Mouse (Mus musculus) heart, postnatal 10 days (tissue): ENCODE results near the gene Ahsa1. TPM values are rescaled to one million over a fixed set of nuclear protein-coding genes. Genes with fewer than 3 reads are reported as not detected.
"Not testable (repeated sequence)": the region's sequence is repeated elsewhere in the genome, so short reads cannot be mapped to it uniquely, and the experiment has no call there.

ENCODE experiments used
- DNase-seq, 2 experiments: peaks; one replicate each; pipeline ENCODE4 v3.0.0; 2021
- intact Hi-C: fragments of 180-260 bp; cut with DNase I; formaldehyde crosslinking; loops from one replicate; pipeline ENCODE4 v1.15.1; 2025
- total RNA-seq, 2 experiments: library from RNA; stranded (reverse); gene quantifications; 2 replicates each; pipeline ENCODE4 v1.2.3; 2021

Ahsa1 gene
- total RNA-seq, result 100 to 1,000 TPM; 103 to 108 TPM

DNA sequence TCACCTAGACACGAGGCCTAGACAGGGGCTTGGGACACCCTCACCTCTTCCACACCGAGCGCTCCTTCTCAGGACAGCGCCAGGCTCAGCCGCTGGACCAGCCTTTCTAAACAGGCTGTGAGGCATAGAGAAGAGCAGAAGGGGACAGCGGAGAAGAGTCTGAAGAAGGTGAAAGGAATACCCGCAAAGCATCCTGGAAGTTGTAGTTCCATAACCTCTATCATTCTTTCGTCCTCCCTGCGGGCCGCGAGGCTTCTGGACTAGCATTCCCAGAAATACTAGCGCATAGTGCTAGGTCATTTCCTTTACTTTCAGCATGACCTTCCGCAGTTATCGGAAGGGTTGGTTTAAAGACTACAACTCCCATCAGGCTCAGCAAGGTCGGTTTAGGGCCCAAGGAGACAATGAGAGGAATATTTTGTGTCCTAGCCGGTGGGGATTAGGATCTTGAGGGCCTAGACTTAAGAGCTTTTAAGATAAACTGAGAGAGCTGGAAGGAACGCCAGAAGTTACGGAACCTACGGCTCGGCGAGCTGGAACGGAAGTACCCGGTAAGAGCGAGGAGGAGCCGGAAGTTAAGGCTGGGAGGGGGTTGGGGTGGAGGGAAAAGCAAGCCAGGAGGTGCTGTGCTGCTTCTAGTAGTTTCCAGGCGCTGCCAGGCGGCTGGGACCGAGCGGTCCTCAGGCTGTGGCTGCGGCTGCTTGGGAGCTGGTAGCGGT lies at the start of gene Ahsa1, which contains the start of gene Vipas39:
Gene Ahsa1, plus strand, starts transcription at position 372 of the 719 bp plus-strand sequence.
Gene Vipas39, minus strand, starts transcription at position 149 of the 719 bp plus-strand sequence.
- intact Hi-C loops, result loop anchor here (1.0 to 5.0 kb wide), 2 partner anchors 68 to 151 kb away; no protein-coding TSS in a partner anchor
- DNase-seq, result peak; percentile 93 to 95

DNA sequence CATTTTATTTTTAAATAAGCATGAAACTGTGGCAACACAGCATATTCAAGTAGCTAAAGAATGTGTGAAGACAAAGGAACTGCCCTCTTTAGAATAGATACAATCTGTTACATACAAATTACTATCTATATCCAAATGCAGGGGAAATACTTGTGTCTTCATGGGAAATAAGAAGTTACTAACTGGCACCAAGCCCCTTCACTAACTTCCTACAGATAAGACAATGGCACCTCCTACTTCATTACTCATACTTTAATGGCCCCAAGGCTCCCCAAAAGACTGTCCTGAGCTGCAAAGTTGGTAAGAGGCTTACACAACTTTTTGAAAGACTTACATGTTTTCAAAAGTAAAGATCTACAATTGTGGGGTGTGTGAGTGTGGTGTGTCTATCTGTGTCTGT lies 48.7 kb upstream of the Ahsa1 start:
- no peak for DNase-seq
- intact Hi-C loops, result no loop called here

DNA sequence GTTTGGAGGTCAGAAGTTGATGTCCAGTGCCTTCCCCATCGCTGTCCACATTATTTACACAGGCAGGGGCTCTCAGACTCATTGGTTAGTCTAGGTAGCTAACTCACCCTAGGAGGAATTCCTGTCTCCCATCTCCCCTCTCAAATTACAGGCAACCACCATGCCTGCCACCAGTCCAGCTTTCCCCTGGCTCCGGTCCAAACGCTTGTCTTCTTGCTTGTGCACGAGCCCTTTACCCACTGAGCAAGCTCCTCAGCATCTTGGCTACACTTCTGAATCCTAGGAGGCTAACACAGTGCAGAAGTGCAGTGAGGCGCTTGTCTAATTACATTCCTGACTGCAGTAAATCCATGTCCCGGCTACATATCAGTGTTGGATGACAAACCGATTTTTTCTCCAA lies 46.9 kb upstream of the Ahsa1 start:
- intact Hi-C loops, result no loop called here
- peak in 1 of 2 experiments; percentile 7 for DNase-seq

DNA sequence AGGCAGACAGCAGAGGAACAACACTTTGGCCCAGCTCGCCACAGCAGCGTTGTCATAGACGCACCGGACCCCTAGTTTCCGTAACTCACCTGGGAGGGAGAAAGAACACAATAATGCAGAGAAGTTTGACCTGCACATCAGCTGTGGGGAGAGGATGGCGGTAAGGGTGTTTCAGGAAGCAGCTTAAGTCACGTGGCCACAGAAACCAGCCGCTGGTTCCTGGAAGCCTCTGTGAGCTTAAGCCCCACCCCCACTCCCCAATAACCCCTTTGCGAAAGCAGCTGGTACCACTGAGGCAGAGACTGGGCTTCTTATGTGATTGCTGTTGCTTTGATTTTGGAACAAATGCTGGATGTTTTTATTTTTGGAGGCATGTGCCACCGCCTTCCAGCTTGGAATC lies 41.3 kb upstream of the Ahsa1 start:
- intact Hi-C loops, result no loop called here
- DNase-seq, result no peak

DNA sequence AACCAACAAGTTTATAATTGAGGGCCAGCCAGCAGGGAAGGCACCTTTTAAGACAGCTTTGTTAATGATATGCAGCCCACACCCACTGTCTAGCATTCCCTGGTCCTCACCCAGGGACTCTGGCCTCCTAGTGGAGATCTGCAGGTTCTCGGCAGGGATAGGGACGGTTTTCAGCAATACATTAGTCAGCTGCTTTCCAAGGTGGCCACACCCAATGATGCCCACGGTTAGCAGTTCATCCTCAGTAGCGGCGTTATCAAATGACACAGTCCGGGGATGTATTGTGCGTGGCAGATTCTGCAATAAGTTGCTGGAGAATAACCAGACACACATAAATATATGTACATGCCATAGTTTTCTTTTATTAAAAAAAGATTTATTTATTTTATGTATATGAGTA lies 39.5 kb upstream of the Ahsa1 start:
- no peak for DNase-seq
- intact Hi-C loops, result no loop called here

DNA sequence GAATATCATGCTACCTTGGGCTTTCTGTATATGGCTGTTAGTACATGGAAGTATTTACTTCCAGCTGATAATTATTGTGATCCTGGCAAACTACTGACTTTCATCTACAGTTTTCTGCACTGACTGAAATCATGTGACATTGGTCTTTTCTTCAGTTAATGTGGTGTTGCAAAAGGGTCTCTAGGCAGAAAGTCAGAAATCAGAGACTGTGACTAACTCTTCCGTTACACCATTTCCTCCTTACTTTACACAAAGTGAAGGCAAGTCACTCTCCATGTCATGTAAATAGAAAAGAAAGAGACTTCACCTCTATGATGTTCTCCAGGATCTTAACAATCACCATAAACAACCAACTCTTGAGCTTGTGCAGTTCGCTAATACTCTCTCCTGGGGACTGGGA lies 36.6 kb upstream of the Ahsa1 start:
- no peak for DNase-seq
- intact Hi-C loops, result no loop called here

DNA sequence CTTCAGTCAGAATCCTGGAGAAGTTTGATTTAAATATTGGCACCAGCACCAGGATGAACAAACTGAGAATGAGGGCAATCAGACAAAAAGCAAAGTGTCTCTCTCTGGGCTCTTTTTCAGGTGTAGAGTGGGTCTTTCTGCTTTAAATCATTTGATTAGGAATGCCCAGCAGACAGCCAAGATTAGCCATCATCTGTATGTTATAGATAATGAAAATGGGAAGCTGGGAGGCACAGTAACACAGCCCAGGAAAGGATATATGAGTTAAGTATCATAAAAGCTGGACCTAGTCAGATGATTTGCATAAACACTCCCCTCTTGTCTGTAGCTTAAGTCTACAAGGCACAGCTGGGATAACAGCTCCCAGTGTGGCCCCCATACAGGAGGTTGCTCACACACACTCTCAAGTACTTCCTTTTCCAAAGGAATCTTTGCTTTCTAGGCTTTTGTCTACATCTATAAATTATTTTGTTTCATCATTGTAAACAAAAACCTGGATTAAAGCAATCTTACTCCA lies 35.8 kb upstream of the Ahsa1 start:
- intact Hi-C loops, result no loop called here
- no peak for DNase-seq

DNA sequence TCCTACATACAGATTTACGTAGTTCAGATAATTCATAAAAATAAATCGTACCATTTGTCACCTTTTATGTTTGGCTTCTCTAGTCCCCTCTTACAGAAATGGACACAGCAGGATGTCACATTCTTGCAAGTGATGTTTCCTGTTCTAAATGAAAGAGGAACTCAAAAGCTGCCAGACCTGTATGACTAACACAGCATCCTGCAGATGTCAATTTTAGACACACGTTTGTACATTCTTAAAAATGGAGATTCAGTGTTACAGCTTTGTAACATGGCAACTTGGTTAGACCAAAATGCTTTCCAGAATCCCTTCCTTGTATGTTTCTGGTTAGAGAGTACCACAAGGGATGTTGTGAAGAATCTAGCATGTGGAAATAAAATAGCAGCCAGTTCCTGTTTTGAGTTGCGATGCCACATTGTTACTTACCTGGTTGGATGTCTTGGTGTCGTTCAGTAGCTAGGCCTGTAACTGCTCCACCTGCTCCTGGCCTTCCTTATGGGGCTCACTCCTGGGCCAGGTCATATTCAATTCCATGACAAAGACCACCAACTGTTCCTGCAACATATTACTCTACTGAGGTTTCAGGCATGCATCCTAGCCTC lies 29.3 kb upstream of the Ahsa1 start:
- intact Hi-C loops, result no loop called here
- DNase-seq, result no peak

DNA sequence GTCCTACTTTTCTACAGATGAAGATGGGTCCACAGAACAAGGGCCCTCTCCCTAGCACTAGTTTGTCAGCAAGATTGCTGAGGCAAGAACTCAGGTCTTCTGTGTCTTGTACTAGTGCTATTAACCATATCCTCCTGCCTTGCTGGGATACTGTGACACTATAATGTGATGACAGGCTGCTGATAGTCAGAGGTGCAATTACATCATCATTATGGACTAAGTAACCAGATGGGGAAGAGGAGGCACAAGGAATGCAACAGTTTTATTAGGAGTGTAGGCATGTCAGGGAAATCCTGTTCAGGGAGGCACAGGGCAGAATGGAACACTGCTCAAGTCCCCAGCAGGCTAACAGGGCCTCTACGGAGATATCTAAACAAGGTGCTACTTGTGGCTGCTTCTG lies 27.6 kb upstream of the Ahsa1 start, which contains the start of gene Noxred1:
Gene Noxred1, minus strand, starts transcription at position 101 of the 400 bp plus-strand sequence.
- intact Hi-C loops, result no loop called here
- no peak for DNase-seq

DNA sequence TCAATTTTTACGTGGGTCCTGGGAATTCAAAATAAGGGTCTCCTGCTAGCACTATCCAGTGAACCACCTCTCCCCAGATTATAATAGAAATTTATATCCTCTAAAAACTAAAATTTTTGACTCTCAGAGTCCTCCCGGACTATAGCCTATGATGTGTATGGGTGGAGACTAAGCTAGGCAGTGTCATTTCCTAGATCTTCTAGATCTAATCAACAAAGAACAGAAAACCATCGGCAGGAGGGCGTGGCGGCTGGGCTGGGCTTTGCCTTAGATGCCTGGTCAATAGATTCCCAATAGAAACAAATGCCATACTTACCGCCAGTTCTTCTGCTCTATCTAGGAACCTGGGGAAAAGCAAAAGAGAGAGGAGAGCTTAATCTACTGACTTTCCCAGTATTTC lies 16.1 kb upstream of the Ahsa1 start:
- no peak for DNase-seq
- intact Hi-C loops, result loop anchor here (5.0 kb wide), 1 partner anchor 82 kb away; no protein-coding TSS in a partner anchor

DNA sequence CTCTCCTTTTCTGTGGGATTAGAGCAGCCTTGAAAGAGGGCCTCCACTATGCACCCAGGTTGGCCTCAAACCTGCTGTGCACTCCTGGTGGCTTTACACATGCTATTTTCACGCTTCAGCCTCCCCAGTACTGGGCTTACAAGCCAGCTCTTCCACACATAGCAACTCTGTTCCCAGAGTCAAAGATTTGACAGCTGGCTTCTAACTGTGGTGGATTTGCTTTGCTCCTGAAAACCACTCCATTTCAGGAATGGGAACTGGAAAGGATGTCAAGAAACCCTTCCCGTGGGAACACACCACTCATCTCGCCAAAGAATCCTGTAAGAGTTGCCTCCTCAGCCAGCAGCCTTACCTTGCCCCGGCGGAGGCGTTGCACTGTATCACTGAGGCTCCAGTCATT lies 12.4 kb upstream of the Ahsa1 start:
- intact Hi-C loops, result loop anchor here (5.0 kb wide), 1 partner anchor 78 kb away; no protein-coding TSS in a partner anchor
- no peak for DNase-seq

DNA sequence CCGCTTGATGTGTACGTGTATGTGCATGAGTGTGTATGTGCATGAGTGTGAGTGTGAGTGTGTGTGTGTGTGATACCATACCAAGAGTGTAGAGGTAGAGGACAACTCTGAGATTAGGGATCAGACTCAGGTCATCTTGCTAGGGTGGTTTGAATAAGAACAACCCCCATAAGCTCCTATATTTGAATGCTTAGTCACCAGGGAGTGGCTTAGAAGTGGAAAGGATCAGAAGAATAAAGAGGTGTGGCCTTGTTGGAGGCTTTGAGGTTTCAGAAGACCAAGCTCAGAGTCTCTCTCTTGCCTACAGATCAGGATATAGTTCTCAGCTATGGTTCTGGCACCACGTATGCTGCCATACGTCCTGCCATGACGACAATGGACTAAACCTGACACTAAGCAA lies 9.7 kb upstream of the Ahsa1 start:
- intact Hi-C loops, result no loop called here

DNA sequence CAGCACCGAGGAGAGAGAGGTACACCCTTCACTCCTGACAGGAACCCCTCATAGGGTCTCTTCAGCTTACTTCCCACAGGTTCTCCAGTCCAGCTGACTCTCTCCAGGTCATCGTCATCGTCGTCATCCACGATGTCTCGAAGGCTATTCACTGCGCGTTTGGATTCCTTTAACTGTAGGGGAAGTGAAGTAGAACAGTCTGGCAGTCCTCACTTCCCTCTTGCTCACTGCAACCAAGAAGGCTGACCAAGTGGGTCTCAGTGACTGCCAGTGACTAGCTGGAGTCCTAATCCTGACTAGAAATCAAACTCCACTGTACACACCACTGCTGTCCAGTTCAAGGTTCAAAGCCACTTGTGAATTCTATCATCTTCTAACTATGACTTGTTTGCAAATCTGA lies 5.7 kb upstream of the Ahsa1 start:
- intact Hi-C loops, result loop anchor here (5.0 kb wide), 1 partner anchor 113 kb away; the partner anchor contains the start of genes Gstz1 and Pomt2
- no peak for DNase-seq

More for the DNA sequence above, 9.7 kb upstream of the Ahsa1 start:
- no peak for DNase-seq

DNA sequence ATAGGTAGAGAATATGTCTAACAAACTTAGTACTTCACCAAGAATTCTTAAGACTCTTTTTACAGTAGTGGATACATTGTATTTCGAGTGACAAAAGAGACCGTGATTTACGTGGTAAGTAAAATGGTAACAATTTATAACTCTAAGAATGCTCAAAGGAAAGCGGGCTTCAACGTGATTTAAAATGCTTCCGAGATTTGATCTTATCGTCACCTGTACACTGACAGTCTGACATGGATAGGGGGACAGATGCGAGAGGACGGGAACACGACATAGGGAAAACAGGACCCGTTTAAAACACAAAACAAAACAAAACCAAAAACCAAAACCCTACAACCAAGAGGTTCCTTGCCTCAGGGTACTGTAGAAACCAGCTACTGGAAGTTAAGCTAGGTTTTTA lies 835 bp upstream of the Ahsa1 start:
- DNase-seq, result no peak
- intact Hi-C loops, result loop anchor here (5.0 kb wide), 1 partner anchor 152 kb away; no protein-coding TSS in a partner anchor

DNA sequence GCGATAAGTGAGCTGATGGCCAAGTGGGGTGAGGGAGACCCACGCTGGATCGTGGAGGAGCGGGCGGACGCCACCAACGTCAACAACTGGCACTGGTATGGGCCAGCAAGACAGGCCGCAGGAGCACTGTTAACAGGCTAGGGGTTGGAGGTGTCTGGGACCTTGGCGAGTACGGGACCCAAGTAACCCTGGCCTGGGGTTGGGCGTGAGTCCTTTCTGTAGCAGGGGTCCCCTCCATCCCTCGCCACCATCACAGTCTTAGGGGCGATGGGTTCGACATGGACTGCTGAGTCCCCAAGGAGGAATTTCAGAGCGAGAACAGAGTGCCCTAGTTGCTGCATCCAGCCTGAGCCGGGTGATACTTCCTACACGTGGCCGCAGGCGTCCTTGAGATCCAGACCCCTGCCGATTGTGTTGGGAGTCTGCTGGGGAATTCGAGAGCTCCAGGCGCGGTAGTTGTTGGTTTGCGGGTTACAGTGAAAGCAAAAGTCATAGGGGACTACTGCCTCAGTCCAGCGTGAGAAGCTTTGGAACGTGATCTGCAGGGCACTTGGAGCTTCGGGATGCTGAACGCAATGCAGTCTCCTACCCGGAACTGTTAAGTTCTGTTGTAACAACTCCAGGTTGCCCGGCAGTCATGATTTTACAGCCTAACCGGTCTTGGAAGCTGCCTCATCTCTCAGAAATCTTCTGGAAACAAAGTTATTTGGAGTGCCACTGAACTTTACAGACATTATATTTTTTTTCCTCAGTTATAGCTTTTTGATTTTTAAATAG lies 736 bp downstream of the Ahsa1 start:
- intact Hi-C loops, result loop anchor here (1.0 to 5.0 kb wide), 2 partner anchors 67 to 150 kb away; no protein-coding TSS in a partner anchor
- DNase-seq, result no peak

DNA sequence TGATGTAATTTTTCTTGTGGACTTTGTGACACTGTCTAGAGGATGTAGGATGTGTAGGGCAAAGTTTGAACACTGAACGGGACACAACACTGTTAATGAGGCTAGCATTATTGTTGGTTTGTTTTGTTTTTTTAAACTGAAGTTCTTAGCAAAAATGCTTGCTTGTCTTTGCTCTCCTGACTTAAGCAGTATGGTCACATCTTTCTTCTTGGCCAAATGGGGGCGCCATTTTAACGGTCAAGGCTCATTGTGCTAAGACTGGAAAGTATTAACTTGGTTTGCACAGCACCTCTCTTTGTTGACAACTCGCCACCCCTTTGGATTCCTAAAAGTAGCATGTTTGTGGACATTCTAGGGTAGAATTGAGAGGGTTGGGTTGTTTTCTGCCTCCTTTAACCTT lies 1.4 kb downstream of the Ahsa1 start:
- intact Hi-C loops, result loop anchor here (5.0 kb wide), 1 partner anchor 150 kb away; no protein-coding TSS in a partner anchor

DNA sequence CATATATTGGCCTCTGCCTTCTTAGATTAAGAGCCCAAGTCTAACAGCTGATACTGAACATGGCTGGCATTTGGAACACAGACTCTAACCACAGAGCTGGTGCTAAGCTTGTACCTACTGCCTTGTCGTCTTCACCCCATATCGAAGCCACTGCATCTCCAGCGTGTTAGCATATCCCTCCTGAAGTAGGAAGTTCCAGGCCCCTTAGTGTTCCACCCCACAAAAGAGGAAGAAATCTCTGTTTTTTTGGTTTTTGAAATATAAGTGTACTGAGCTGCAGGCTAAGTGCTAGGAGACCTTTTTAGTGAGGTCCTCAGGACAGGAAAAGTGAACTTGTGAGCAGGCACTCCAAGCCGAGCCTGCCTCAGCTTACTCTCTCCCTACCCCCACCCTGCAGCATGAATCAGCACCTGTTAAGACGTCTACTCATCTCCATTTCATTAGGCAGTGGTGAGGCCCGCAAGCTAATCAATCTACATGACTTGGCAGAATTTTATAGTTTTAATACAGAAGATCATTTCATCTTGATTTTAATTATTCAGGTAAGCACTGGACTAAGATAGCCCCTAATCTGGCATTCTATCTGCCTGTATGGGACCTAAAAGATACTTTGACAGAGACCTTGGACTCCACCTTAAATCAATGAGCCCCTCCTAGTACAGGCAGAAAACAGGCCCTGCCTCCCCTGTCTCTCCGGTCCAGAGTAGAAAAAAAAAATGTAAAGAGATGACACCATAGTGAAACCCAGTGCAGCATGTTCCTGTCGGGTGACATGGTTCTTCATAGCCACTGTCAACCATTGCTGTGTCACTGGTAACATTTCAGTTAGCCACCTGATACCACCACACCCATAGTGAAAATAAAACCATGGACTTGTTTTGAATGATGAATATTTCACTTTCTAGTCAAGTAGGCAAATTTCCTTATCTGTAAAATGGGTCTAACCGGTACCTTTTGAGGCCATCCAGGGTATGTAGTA lies 8.9 kb downstream of the Ahsa1 start:
- DNase-seq, result no peak
- intact Hi-C loops, result no loop called here

More for the DNA sequence above, 1.4 kb downstream of the Ahsa1 start:
- DNase-seq, result peak; percentile 43 to 57

DNA sequence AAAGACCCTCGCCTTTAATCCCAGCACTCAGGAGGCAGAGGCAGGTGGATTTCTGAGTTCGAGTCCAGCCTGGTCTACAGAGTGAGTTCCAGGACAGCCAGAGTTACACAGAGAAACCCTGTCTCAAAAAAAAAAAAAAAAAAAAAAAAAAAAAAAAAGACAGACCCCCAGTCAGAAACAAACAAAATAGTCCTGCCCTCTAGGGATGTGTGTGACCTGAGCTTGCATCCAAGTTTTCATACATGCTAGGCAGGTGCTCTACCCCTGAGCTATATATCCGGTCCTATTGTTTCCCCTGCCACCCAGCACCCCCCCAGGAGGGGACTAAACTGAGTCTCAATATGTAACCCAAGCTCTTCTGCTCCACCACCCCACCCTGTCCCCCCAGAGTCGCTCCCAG lies 11.0 kb downstream of the Ahsa1 start:
- DNase-seq, intact Hi-C loops: not testable (repeated sequence)

DNA sequence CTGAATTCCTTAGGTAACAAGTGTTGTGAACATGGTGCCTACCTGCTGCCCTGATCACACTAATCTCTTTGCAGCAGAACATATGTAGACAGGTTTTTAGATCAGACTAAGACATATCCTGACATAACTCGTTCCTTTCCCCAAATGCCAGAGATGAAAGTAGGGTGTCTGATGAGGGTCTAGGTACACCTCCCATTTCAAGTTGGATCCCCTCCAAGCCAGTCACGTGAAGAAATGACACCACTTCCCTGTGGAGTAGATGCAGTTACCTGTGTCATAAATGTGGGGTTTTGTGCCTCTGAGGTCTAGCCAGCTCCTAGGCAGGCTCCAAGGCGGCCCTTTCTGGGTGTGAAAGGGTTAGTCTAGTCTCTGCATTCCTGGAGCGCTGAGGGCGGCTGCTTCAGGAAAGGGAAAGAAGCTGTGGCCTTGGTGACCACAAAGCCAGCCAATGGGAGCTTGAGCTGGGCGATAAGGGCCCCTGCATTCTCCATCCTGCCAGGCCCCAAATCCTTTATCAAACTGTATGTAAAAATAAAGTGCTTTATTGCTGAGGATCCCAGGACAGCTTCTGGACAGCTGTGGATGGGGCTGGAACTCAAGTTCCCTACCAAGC lies 11.9 kb downstream of the Ahsa1 start:
- intact Hi-C loops, result no loop called here
- peak; percentile 41 to 63 for DNase-seq
